Mouse (Mus musculus) spleen, adult 2 months (tissue): ENCODE results near the gene Anks1.

Source experiments
- CTCF ChIP-seq: fragments of 200-500 bp; IDR thresholded peaks from 2 replicates; pipeline ENCODE4 v1.5.1; 2011; ENCODE audit warnings: mild to moderate bottlenecking, inconsistent platforms; ENCODE audit not compliant: insufficient read depth, insufficient read length, insufficient replicate concordance; ENCODE audit errors: extremely low read depth
- POLR2A ChIP-seq: fragments of 200-500 bp; IDR thresholded peaks from 2 replicates; pipeline ENCODE4 v1.6.1; 2011; ENCODE audit warnings: low read depth, low read length, inconsistent platforms

GRCm38 (mm10) chr17:27977008-27977636 lies 68.0 kb downstream of the Anks1 start:
- TF ChIP-seq POLR2A (no peak), CTCF (no peak)
